Mouse (Mus musculus) common myeloid progenitor, adult 5-6 weeks (primary cell): ENCODE data around the gene Chrnd. TPM values are rescaled to one million over a fixed set of nuclear protein-coding genes. Genes with fewer than 3 reads are reported as not detected.

Experiments
- ATAC-seq: replicated peaks from 2 replicates; pipeline ENCODE4 v1.8.0; 2016; ENCODE audit warnings: low read depth, mild to moderate bottlenecking, moderate TSS enrichment, inconsistent platforms; ENCODE audit not compliant: poor library complexity, severe bottlenecking
- total RNA-seq: library from RNA; stranded (forward); fragments of 200-1000, 187-1606 nt; gene quantifications from 2 replicates; pipeline ENCODE4 v1.2.3, GENCODE M21; 2017

The Chrnd gene
- total RNA-seq, 1 experiment from 2014 or later: not detected

DNA sequence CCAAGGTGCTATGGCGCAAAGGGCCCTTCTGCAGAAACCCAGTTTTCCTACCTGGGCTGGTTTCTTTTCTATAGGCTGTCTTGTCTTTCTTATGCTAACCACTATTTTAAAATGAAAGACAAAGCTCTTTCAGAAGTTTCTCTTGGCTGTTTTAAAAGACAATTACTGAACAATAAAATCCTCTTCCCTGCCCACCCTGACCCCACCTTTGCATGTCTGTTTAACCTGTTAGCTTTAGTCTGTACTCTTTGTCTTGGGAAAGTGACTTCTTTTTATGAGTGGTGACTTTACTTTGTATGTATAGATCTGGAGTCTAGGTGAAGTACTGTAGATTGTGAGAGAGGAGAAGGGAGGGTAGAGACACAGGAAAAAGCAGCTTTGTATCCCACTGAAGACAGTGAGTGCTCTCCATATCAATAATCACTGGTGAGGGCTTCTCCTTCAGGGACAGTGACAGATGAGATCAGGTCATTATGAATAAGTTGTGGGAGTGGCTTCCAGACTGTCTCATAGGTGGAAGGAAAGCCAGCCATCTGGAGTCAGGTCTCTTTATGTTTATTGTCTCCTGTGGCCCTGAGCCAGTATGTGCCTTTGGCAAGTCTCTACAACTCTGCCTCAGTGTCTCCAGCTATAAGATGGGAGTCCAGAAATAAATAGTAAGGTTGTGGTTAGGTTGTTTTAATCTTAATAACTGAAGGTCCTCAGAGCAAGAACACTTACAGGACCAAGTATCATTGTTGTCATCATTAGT lies 36.2 kb downstream of the Chrnd start:
- ATAC-seq: no peak

- ATAC-seq: no peak
Observed at GRCm38 (mm10) chr1:87227160-87227550, 36.7 kb downstream of the Chrnd start.

DNA sequence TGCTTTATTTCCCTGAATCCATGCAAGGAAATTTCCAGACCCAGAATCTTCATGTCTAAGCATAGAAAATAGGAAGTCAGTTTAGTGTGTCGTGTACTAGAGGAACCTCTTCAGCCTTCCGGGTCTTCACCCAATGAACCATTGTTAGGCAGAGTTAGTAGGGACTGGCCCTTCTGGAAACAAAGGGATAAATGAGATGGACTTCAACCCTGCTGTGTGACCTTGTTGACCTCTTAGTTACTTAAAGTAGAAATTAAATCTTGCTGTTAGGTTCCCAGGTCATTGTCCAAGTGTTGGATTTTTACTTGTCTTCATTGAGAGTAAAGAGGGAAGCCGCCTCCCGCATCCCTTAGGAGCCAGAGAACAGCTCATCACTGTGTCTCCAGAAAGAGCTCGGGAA lies 40.2 kb downstream of the Chrnd start:
- ATAC-seq: no peak

GRCm38 (mm10) chr1:87232197-87232596 lies 41.8 kb downstream of the Chrnd start:
- ATAC-seq: no peak

GRCm38 (mm10) chr1:87239056-87239455 lies 48.6 kb downstream of the Chrnd start:
- no peak for ATAC-seq

DNA sequence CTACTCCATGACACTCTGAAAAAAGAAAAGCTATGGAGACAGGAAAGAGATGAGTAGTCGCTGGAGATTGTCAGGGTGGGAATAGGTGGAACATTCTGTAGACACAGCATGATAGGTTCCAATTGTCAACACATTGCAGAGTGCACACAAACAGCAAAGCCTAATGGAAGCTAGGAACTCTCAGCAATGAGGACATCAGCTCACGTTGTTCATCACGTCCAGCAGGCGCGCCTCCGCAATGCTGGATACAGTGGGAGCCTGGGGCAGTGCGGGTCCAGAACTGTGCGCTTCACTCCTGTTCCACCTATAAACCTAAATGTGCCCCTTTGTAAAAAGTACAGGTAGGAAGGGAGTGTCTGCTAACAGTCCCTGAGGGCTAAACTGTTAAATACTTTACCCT lies 52.6 kb downstream of the Chrnd start:
- no peak for ATAC-seq

- ATAC-seq: no peak
Observed at GRCm38 (mm10) chr1:87245430-87245829, 55.0 kb downstream of the Chrnd start.

GRCm38 (mm10) chr1:87245929-87246815 lies 55.8 kb downstream of the Chrnd start:
- ATAC-seq: peak; percentile 90

Other genes starting within 250 kb of the Chrnd start
- not detected in 2 replicates for gene Alppl2, start 100.7 kb upstream of the Chrnd start, total RNA-seq
- not detected in 2 replicates for gene Alpi, start 89.0 kb upstream of the Chrnd start, total RNA-seq
- gene Akp3, start 65.6 kb upstream of the Chrnd start, total RNA-seq: not detected in 2 replicates
- not detected in 2 replicates for gene Ecel1, start 34.1 kb upstream of the Chrnd start, total RNA-seq
- gene Prss56, start 7.3 kb upstream of the Chrnd start, total RNA-seq: not detected in 2 replicates
- gene Chrng, start 14.1 kb downstream of the Chrnd start, total RNA-seq: not detected in 2 replicates
- gene Eif4e2, start 23.3 kb downstream of the Chrnd start, total RNA-seq: 147 and 157 TPM in 2 replicates
- not detected in 2 replicates for gene Efhd1, start 73.8 kb downstream of the Chrnd start, total RNA-seq
- gene Gigyf2, start 136.4 kb downstream of the Chrnd start, total RNA-seq: 134 and 174 TPM in 2 replicates
- gene Kcnj13, start 204.1 kb downstream of the Chrnd start, total RNA-seq: not detected in 2 replicates